Comparison of ENCODE assay signal across 17 mouse cellular contexts in the genomic region with DNA sequence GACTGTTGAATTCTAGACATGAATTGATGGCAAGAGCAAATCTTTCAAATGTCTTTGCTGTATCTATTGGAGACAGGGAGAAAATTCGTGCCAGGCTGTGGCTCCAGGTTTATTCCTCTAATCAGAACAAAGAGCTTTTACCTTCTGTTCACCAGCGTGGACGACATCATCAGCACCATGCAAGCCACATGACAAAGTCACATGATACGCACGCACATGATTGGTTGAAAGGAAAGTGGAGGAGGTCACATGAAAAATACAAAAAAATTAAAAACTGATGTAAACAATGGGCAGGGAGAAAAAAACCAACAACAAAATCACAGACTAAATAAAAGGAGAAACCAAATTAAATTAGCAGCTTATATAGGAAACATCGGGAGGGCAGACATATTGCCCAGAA.
"Had no signal": no experiment of that assay in that cellular context is flagged by ENCODE, and none has a peak within 500 bp of the region (broad histone marks: within the 10 kb centered on the region; RNA-seq: fewer than 3 reads in every experiment).

No protein-coding gene starts in this region.

- H3K27ac ChIP-seq: neural tube, embryonic 12.5 days; neural tube, embryonic 13.5 days; stomach, embryonic 15.5 days; stomach, postnatal 0 days had no signal

- H3K4me1 ChIP-seq: stomach, embryonic 15.5 days had no signal

- H3K27me3 ChIP-seq: neural tube, embryonic 12.5 days; neural tube, embryonic 13.5 days; neural tube, embryonic 15.5 days; stomach, embryonic 15.5 days had no signal

- H3K36me3 ChIP-seq: stomach, embryonic 15.5 days had no signal

- H3K9ac ChIP-seq: neural tube, embryonic 12.5 days; neural tube, embryonic 13.5 days; neural tube, embryonic 15.5 days; stomach, embryonic 15.5 days had no signal

- H3K4me2 ChIP-seq: neural tube, embryonic 12.5 days; neural tube, embryonic 13.5 days; neural tube, embryonic 15.5 days; stomach, embryonic 15.5 days had no signal

- H3K9me3 ChIP-seq: neural tube, embryonic 12.5 days; neural tube, embryonic 13.5 days; neural tube, embryonic 15.5 days; stomach, embryonic 15.5 days had no signal

- DNase-seq: retina, postnatal 1 day; right cerebral cortex, adult 18-20 months; right cerebral cortex, postnatal 14 days; right cerebral cortex, postnatal 25 days; right cerebral cortex, postnatal 4 days; spleen, adult 18-20 months; thymus, adult 18-20 months; thymus, adult 2 months; thymus, postnatal 14 days; thymus, postnatal 25 days; thymus, postnatal 36 days; thymus, postnatal 4 days had no signal

- H3K4me3 ChIP-seq: neural tube, embryonic 12.5 days; neural tube, embryonic 13.5 days; neural tube, embryonic 15.5 days; stomach, embryonic 15.5 days had no signal
